Mouse (Mus musculus) liver, embryonic 16.5 days (tissue): ENCODE data around the gene Nckap1l. TPM values are rescaled to one million over a fixed set of nuclear protein-coding genes. Genes with fewer than 3 reads are reported as not detected.

ENCODE experiments used
- ATAC-seq: fragments of 200-750 bp; cut with Nextera tagmentation; 2 replicates; pipeline ENCODE4 v1.8.0; 2017; ENCODE audit warnings: low read depth, mild to moderate bottlenecking, moderate number of reproducible peaks, moderate library complexity
- H3K27ac ChIP-seq: fragments of 300-500 bp; sonication (generic); 2 replicates; pipeline ENCODE4 v1.5.1; 2014; ENCODE audit warnings: mild to moderate bottlenecking, low read length
- H3K27me3 ChIP-seq: fragments of 300-500 bp; sonication (generic); 2 replicates; pipeline ENCODE4 v1.6.1; 2014; ENCODE audit warnings: low read depth, low read length, mixed read lengths; ENCODE audit not compliant: control insufficient read depth, insufficient read depth
- H3K36me3 ChIP-seq: fragments of 300-500 bp; sonication (generic); 2 replicates; pipeline ENCODE4 v1.6.1; 2014; ENCODE audit warnings: mild to moderate bottlenecking; ENCODE audit not compliant: control insufficient read depth, insufficient read depth
- H3K4me1 ChIP-seq: fragments of 300-500 bp; sonication (generic); 2 replicates; pipeline ENCODE4 v1.6.1; 2014; ENCODE audit warnings: low read depth, low read length, mixed read lengths; ENCODE audit not compliant: control insufficient read depth
- H3K4me2 ChIP-seq: fragments of 300-500 bp; sonication (generic); 2 replicates; pipeline ENCODE4 v1.6.1; 2014; ENCODE audit warnings: low read depth, low read length, mixed read lengths
- H3K4me3 ChIP-seq: fragments of 300-500 bp; sonication (generic); 2 replicates; pipeline ENCODE4 v1.5.1; 2014; ENCODE audit warnings: low read depth, mild to moderate bottlenecking, low read length
- H3K9ac ChIP-seq: fragments of 300-500 bp; sonication (generic); 2 replicates; pipeline ENCODE4 v1.6.1; 2014; ENCODE audit warnings: low read depth, low read length
- H3K9me3 ChIP-seq: fragments of 300-500 bp; sonication (generic); replicated peaks from 2 replicates; pipeline ENCODE4 v1.6.1; 2016; ENCODE audit warnings: low read length; ENCODE audit not compliant: control insufficient read depth
- WGBS: fragments of 180-500 bp; shearing (Covaris S2); extraction: QIAGEN DNeasy Blood & Tissue Kit; methylation state at CpG from one replicate; pipeline ENCODE4 v1.1.7; 2014; ENCODE audit not compliant: insufficient replicate concordance; 5-methylcytosine and 5-hydroxymethylcytosine counted together
- polyA plus RNA-seq: library from polyadenylated mRNA; unstranded; fragments of >200 nt; fragmentation: Nextera tagmentation; extraction: Ambion mirVana; gene quantifications from 2 replicates; pipeline ENCODE4 v1.2.1, GENCODE M21; 2015

Nckap1l gene
- polyA plus RNA-seq, 1 experiment from 2014 or later, result 8.1 TPM

DNA sequence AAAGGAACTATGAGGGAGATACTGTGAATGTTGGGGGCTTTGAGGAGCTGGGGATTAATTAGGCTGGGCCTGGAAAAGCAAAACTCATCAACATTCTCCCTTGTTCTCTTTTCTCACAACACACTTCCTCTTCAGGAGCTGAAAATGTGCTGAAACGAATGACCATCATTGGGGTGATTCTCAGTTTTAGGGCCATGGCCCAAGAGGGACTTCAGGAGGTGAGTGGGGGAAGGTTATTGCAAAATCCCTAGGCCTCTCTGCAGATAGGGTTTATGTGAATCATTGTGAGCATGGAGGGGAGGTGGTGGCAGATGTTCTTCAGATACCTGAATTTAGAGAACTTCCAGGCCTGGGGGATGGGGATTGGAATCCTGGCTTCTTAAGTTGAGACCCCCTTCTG is 33.1 kb downstream of the Nckap1l start:
- no peak overlapping the region for H3K4me3 ChIP-seq
- no peaks in the 10 kb centered on the region for H3K36me3 ChIP-seq
- no peaks in the 10 kb centered on the region for H3K4me1 ChIP-seq
- H3K4me2 ChIP-seq, result no peak overlapping the region
- ATAC-seq, result no peak
- no peak overlapping the region for H3K27ac ChIP-seq
- H3K9ac ChIP-seq, result no peak overlapping the region
- H3K27me3 ChIP-seq, result no peaks in the 10 kb centered on the region
- no peaks in the 10 kb centered on the region for H3K9me3 ChIP-seq
- 27% methylated on average over 1 of the region's 1 CpGs for WGBS

DNA sequence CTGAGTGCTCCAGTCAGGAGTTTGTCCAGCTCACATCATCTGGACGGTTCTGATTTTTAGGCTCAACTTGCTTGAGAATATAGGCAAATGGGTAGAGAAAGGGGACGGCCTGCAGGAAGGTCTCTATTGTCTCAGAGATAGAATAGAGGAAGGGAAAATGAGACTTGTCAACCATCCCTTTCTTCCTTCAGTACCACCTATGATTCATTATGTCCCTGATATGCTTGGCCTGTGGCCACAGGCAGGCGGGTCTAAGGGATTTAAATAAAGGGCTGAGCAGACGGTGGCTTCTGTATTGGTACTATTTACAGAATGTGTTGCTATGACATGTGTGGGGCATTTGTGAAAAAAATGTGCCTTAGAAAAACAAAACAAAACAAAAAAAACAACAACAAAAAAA is 34.7 kb downstream of the Nckap1l start:
- Histone ChIP-seq H3K36me3 (no peaks in the 10 kb centered on the region), H3K27me3 (no peaks in the 10 kb centered on the region), H3K4me2 (no peak overlapping the region), H3K27ac (no peak overlapping the region), H3K4me1 (no peaks in the 10 kb centered on the region), H3K4me3 (no peak overlapping the region), H3K9me3 (no peaks in the 10 kb centered on the region), H3K9ac (no peak overlapping the region)
- no peak for ATAC-seq
- 63% methylated on average over 4 of the region's 4 CpGs for WGBS

DNA sequence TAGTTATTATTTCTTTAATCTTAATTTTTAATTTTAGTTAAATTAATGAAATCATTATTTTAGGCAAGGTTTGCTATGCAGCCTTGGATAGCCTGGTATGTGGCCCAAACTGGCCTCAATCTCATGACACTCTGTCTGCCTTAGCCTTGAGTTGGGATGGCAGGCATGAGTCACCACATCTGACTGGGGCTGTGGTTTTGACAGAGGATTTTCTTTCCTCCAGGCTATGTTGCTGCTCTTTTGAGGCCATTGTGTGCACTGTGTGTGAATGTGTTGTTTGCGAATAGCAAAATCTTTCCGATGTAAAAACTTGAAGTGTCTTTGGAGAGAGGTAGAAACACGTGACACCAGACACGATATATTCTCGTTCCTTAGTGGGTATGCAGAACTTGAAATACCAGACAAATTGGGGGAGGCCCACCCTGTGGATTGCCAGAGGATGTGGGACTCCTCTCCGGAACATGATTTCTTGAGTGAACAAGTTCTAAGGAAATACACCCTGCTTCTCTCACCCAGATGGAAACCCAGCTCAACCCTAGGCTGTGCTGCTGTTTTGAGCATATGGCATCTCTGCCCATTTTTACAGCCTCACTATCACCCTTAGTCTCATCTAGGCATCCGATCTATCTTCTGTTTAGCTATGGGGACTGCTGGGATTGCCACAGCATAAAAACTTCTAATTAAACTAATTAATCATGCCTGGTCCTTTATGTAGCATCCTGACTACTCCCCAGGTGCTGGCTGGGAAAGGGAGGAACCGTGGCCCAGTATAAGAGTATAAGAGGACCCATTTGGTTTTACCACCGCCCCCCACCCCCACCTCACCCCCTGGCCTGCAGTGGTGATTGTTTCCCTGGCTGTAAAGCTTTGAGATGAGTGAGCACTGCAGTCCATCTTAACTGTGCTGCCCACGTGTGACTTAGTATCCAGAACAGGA is 42.9 kb downstream of the Nckap1l start:
- Histone ChIP-seq H3K9ac (no peak overlapping the region), H3K4me3 (no peak overlapping the region), H3K36me3 (no peaks in the 10 kb centered on the region), H3K27ac (no peak overlapping the region), H3K9me3 (no peaks in the 10 kb centered on the region), H3K4me1 (no peaks in the 10 kb centered on the region), H3K27me3 (no peaks in the 10 kb centered on the region), H3K4me2 (no peak overlapping the region)
- WGBS, result 66% methylated on average over 10 of the region's 10 CpGs
- ATAC-seq, result no peak

DNA sequence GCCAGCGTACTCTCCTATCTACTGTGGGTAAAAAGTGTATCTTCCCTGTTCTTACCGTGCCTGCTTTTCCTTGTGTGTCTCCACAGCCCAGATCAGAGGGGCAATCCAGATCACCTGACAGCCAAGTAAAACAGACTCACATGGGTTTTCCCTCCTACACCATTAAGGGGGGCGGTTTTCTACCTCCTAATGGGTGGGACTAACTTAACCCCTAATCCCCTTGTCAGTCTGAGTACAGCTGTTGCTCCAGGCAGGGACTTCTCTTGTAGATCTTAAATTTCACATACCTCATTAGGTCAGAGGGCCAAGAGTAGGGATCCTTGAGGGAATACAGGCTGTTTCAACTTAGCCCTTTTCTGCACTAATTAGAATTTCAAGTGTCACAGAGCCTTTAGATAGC is 44.6 kb downstream of the Nckap1l start:
- Histone ChIP-seq H3K9me3 (no peaks in the 10 kb centered on the region), H3K27me3 (peaks cover 11% of the 10 kb centered on the region), H3K4me2 (no peak overlapping the region), H3K36me3 (no peaks in the 10 kb centered on the region), H3K27ac (no peak overlapping the region), H3K9ac (no peak overlapping the region), H3K4me3 (no peak overlapping the region), H3K4me1 (peaks cover 3% of the 10 kb centered on the region; the same call in 1 of the 2 replicates)
- 45% methylated on average over 3 of the region's 3 CpGs for WGBS
- ATAC-seq, result no peak

DNA sequence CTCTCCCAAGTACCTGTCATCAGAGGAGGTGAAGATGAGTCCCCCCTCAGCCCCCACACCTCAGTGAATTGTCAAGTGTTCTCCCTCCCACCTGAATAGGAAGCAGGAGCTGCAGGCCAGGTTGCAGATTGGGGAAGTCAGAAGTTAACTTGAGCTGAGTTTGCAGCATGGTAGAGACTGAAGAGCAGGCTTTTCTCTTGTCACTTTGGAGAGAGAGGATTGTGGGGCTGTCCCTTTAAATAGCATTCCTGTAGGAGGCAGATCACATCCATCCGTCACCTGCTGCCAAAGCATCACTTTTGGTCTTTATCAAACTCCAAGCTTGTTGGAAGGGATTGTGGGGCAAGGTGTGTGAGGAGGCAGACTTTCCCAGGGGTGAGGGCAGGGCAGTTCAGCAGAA is 47.1 kb downstream of the Nckap1l start:
- Histone ChIP-seq H3K27ac (no peak overlapping the region), H3K4me3 (no peak overlapping the region), H3K27me3 (peaks cover 19% of the 10 kb centered on the region), H3K4me2 (no peak overlapping the region), H3K36me3 (no peaks in the 10 kb centered on the region), H3K9me3 (no peaks in the 10 kb centered on the region), H3K9ac (no peak overlapping the region), H3K4me1 (peaks cover 3% of the 10 kb centered on the region; the same call in 1 of the 2 replicates)
- ATAC-seq, result no peak
- 47% methylated on average over 1 of the region's 1 CpGs for WGBS

DNA sequence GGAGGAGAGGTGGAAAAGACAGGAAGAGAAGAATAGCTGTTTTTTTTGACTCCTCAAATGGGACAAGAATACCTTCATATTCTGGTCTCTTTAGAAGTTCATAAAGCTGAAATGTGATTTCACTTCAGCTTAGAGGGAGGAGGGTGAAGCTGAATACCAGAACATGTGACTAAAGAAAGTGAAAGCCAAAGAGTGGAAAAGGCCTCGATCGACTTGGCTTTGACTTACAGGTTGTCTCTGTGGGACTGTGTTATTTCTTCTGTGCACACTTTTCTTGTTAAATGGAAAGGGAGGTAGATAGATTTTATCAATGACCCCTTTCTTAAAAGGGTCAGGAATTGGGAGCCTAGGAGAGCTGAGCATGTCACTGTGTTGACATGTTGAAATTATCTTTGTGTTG is 47.6 kb downstream of the Nckap1l start:
- H3K4me1 ChIP-seq, result peaks cover 3% of the 10 kb centered on the region; the same call in 1 of the 2 replicates
- ATAC-seq, result no peak
- H3K9ac ChIP-seq, result no peak overlapping the region
- WGBS, result 52% methylated on average over 2 of the region's 2 CpGs
- no peaks in the 10 kb centered on the region for H3K36me3 ChIP-seq
- H3K4me2 ChIP-seq, result no peak overlapping the region
- H3K9me3 ChIP-seq, result no peaks in the 10 kb centered on the region
- no peak overlapping the region for H3K4me3 ChIP-seq
- peaks cover 19% of the 10 kb centered on the region for H3K27me3 ChIP-seq
- H3K27ac ChIP-seq, result no peak overlapping the region

DNA sequence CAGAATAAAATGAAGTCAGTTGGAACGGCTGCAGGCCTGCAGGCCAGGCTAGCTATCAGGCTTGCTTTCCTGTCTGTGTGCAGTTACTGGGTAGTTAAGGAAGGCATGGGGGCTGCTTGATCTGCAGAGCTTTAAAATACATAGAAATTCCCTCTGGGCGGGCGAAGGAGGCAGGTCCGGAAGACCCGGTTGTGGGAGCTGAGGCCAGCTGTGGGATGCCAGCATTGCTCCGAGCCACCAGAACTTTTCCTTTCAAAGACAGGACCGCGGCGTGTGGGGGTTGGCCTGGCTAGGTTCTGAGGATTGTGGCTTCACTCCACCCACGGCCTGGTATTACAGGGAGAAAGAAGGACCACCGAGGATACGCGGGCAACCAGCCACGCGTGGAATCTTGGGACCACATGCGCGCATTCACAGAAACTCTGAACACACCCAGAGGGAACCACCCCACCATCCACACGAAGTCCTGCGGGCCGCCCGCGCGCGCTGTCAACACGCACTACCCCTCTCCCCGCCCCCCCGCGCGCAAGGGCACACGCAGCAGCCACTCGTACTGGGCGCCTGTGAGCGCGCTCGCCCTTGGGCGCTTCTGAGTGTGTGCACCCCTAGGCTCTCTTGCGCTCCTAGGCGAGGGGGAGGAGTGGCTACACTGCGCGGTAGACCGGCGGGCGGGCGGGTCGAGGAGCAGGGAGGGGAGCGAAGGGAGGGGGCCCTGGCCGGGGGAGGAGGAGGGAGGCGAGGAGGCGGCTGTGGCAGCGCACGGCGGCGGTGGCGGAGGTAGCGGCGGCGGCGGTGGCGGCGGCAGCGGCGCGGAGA is 49.0 kb downstream of the Nckap1l start, which contains the start of gene Pde1b:
Gene Pde1b (plus strand): TSS at position 600 of the 816 bp plus-strand sequence.
- Histone ChIP-seq H3K36me3 (no peaks in the 10 kb centered on the region), H3K4me2 (peak within 1 kb of the TSS; percentile 62), H3K9me3 (no peaks in the 10 kb centered on the region), H3K27me3 (peaks cover 19% of the 10 kb centered on the region), H3K4me1 (peaks cover 3% of the 10 kb centered on the region; the same call in 1 of the 2 replicates), H3K27ac (no peak within 1 kb of the TSS), H3K9ac (no peak within 1 kb of the TSS), H3K4me3 (peak within 1 kb of the TSS; percentile 41)
- WGBS, result 2% methylated on average over 46 of the region's 63 CpGs
- ATAC-seq, result peak; percentile 45; the same call in 1 of the 2 replicates

DNA sequence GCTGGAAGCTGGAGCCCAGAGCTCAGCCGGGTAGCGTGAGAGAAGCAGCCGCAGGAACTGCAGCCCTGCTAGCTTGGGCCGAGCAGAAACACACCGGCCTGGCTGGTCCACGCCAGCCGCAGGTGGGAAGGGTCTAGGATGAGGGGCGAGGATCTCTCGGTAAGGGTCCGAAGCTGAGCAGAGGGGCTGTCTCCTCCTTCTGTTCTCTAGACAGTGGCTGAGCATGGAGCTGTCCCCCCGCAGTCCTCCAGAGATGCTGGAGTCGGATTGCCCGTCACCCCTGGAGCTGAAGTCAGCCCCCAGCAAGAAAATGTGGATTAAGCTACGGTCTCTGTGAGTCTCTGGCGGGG is 49.6 kb downstream of the Nckap1l start:
- Histone ChIP-seq H3K9ac (no peak overlapping the region), H3K27ac (no peak overlapping the region), H3K4me2 (peak overlapping the region; percentile 62), H3K4me1 (peaks cover 3% of the 10 kb centered on the region; the same call in 1 of the 2 replicates), H3K9me3 (no peaks in the 10 kb centered on the region), H3K36me3 (no peaks in the 10 kb centered on the region), H3K4me3 (peak overlapping the region; percentile 41), H3K27me3 (peaks cover 19% of the 10 kb centered on the region)
- no peak for ATAC-seq
- WGBS, result 3% methylated on average over 15 of the region's 15 CpGs
